Mouse (Mus musculus): ENCODE measurements at regions not wholly inside any gene's neighbourhood (a gene's known extent, or its start where the extent isn't known, plus 50 kb on each side); places are given as distances from the start of the nearest gene placed in this dataset.

GRCm38 (mm10) chrX:106766812-106767211, 73.6 kb downstream of the Rtl3 start:
- WGBS: 9% methylated on average over 1 of the region's 1 CpGs

More at GRCm38 (mm10) chrX:106766812-106767211, 73.6 kb downstream of the Rtl3 start:
- Histone ChIP-seq H3K4me1 (ENCODE audit: control insufficient read depth, insufficient read depth, insufficient read length) (no peaks in the 10 kb centered on the region), H3K4me3 (ENCODE audit: extremely low read depth, insufficient read depth, insufficient read length) (no peak overlapping the region), H3K27ac (ENCODE audit: insufficient read depth, low read length) (no peak overlapping the region), H3K27me3 (ENCODE audit: control insufficient read depth, insufficient read depth, low read length) (no peaks in the 10 kb centered on the region), H3K36me3 (ENCODE audit: control insufficient read depth, insufficient read depth, low read length) (no peaks in the 10 kb centered on the region)
- peak; percentile 3 to 5 for DNase-seq (ENCODE audit: low read depth in 1 of 2, low spot score in 2 of 2)
- TF ChIP-seq CTCF (IDR thresholded peaks at IDR 0.05; ENCODE audit: extremely low read depth, insufficient read depth, insufficient read length, insufficient replicate concordance) (peak; percentile 8; the same call in 1 of the 2 replicates), POLR2A (IDR thresholded peaks at IDR 0.05; ENCODE audit: low read depth, low read length) (no peak)
